Mouse (Mus musculus) midbrain, embryonic 10.5 days (tissue): ENCODE measurements around the gene Clip4. TPM values are rescaled to one million over a fixed set of nuclear protein-coding genes. Genes with fewer than 3 reads are reported as not detected.

Experiments used
- DNase-seq: peaks from one replicate; pipeline ENCODE4 v3.0.0-alpha.2; 2017; ENCODE audit warnings: low spot score
- H3K27ac ChIP-seq: fragments of 300-500 bp; sonication (generic); replicated peaks from 2 replicates; pipeline ENCODE4 v1.5.1; 2016; ENCODE audit warnings: mild to moderate bottlenecking
- H3K27me3 ChIP-seq: fragments of 300-500 bp; sonication (generic); 2 replicates; pipeline ENCODE4 v1.6.1; 2016; ENCODE audit warnings: low read depth, mild to moderate bottlenecking; ENCODE audit not compliant: poor library complexity, severe bottlenecking
- H3K36me3 ChIP-seq: fragments of 300-500 bp; sonication (generic); 2 replicates; pipeline ENCODE4 v1.6.1; 2016; ENCODE audit warnings: mild to moderate bottlenecking, moderate library complexity
- H3K4me1 ChIP-seq: fragments of 300-500 bp; sonication (generic); 2 replicates; pipeline ENCODE4 v1.6.1; 2016
- H3K4me3 ChIP-seq: fragments of 300-500 bp; sonication (generic); 2 replicates; pipeline ENCODE4 v1.5.1; 2016; ENCODE audit warnings: mild to moderate bottlenecking, moderate library complexity
- H3K9me3 ChIP-seq: fragments of 300-500 bp; sonication (generic); replicated peaks from 2 replicates; pipeline ENCODE4 v1.6.1; 2016; ENCODE audit warnings: mild to moderate bottlenecking
- WGBS: fragments of 180-500 bp; shearing (Covaris S2); methylation state at CpG from one replicate; pipeline ENCODE4 v1.1.7; 2016; 5-methylcytosine and 5-hydroxymethylcytosine counted together
- polyA plus RNA-seq: library from polyadenylated mRNA; unstranded; fragments of >200 nt; fragmentation: Nextera tagmentation; extraction: Ambion mirVana; gene quantifications from 2 replicates; pipeline ENCODE4 v1.2.1, GENCODE M21; 2016

Clip4 gene
- polyA plus RNA-seq, 1 experiment from 2014 or later, result 4.4 TPM

DNA sequence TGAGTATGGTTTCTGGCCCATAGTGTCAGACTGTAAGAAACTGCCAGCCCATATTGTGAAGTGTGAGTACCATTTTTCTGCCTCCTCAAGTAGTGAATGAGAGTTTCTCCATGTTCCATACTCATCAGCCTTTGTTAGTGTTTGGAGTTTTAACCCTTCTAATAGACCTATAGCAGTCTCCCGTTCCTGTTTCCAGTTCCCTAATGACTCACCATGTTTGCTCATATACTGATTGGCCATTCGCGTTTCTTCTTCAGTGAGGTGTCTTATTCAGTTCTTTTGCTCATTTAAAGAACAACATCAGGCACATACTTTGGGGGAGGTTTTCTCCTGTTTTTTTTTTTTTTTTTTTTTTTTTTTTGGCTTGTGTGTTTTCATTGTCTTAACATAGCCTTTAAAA, 2.4 kb downstream of the Clip4 start:
- no peak overlapping the region for H3K4me3 ChIP-seq
- H3K27me3 ChIP-seq, result no peaks in the 10 kb centered on the region
- 92% methylated on average over 3 of the region's 3 CpGs for WGBS
- H3K36me3 ChIP-seq, result no peaks in the 10 kb centered on the region
- H3K9me3 ChIP-seq, result no peaks in the 10 kb centered on the region
- peaks cover 19% of the 10 kb centered on the region for H3K4me1 ChIP-seq
- H3K27ac ChIP-seq, result no peak overlapping the region
- no peak for DNase-seq

DNA sequence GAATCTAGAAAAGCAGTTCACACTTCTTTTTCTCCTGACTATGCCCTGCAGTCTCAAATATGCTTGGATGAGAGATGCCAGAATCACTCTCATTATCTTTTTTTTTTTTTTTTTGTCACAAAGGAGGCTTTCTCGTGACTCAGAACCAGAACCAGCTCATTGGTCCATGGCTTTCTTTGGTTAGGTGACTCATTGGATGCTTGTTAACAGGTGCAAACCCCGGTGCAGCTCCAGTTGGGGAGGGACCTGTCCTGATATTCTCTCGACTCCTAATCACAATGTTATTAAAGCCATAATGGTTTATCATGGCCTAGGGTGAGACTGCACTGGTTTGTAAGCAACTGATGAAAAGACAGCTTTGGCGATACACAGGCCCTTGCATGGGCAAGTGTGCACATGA, 5.9 kb downstream of the Clip4 start:
- Histone ChIP-seq H3K4me1 (peaks cover 15% of the 10 kb centered on the region), H3K9me3 (peaks cover 10% of the 10 kb centered on the region; the same call in 1 of the 2 replicates), H3K27me3 (no peaks in the 10 kb centered on the region), H3K4me3 (no peak overlapping the region), H3K27ac (no peak overlapping the region), H3K36me3 (no peaks in the 10 kb centered on the region)
- no peak for DNase-seq
- 86% methylated on average over 4 of the region's 4 CpGs for WGBS

DNA sequence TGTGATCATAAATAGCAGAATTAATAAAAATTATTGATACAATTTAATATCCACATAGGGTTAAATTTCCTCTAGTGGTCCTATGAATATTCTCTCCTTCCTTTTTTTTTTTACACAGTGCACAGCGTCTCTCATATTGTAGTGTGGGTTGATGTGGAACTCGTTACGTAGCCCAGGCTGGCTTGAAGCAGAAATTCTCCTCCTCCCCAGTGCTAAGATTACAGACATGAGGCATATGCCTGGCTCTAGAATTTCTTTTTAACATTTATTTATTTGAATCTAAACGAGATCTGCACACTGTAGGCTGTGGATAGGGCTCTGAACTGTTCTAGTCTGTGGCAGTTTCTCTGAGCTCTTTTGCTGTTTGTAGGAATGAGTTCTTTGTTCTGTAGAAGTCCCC, 7.0 kb downstream of the Clip4 start:
- H3K27me3 ChIP-seq, result no peaks in the 10 kb centered on the region
- no peaks in the 10 kb centered on the region for H3K36me3 ChIP-seq
- no peak overlapping the region for H3K4me3 ChIP-seq
- DNase-seq, result no peak
- peaks cover 3% of the 10 kb centered on the region for H3K4me1 ChIP-seq
- peaks cover 10% of the 10 kb centered on the region; the same call in 1 of the 2 replicates for H3K9me3 ChIP-seq
- no peak overlapping the region for H3K27ac ChIP-seq
- WGBS, result 87% methylated on average over 4 of the region's 4 CpGs

GRCm38 (mm10) chr17:71778696-71779095, 10.4 kb downstream of the Clip4 start:
- H3K27ac ChIP-seq, result no peak overlapping the region
- H3K9me3 ChIP-seq, result peaks cover 10% of the 10 kb centered on the region; the same call in 1 of the 2 replicates
- 68% methylated on average over 3 of the region's 3 CpGs for WGBS
- DNase-seq, result no peak
- no peak overlapping the region for H3K4me3 ChIP-seq
- peaks cover 16% of the 10 kb centered on the region for H3K4me1 ChIP-seq
- peaks cover 16% of the 10 kb centered on the region for H3K27me3 ChIP-seq
- H3K36me3 ChIP-seq, result no peaks in the 10 kb centered on the region

DNA sequence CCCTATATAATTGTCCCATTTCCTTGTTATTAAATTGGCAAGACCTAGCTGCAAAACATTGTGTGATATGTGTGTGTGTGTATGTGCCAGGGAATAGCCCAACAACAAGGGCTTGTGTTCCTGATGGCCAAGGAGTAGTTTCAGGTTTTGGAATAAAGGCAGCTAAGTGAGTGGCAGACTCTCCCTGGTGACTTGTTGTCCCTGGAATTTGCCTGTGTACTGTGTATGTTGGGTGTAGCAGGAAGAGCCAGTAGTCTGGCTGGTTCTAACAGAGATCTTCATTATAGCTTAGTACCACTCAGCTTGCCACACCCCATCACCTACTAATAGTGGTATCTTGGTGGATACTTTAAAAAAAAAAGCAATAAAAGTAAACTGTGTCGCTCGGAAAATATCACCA, 12.2 kb downstream of the Clip4 start:
- 95% methylated on average over 2 of the region's 2 CpGs for WGBS
- Histone ChIP-seq H3K27me3 (peaks cover 16% of the 10 kb centered on the region), H3K27ac (no peak overlapping the region), H3K9me3 (peaks cover 10% of the 10 kb centered on the region; the same call in 1 of the 2 replicates), H3K36me3 (no peaks in the 10 kb centered on the region), H3K4me3 (no peak overlapping the region), H3K4me1 (peaks cover 21% of the 10 kb centered on the region)
- DNase-seq, result no peak

DNA sequence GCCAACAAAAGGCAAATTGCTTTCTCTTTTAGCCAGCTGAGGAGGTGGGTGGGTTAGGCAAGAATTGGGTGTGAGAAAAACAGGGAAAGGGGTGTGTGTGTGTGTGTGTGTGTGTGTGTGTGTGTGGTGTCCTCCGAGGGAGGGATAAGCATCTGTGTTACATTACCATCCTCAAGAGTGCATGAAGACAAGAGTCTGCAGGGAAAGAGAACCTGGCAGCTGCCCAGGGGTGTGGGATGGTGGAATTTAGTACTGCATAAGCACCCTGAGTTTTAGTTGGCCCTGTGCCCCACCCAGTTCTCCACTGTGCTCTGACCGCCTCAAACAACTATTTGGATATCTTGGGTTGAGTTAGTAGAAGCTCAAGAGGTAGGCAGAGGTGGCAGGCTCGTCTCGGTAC, 12.7 kb downstream of the Clip4 start:
- Histone ChIP-seq H3K9me3 (peaks cover 10% of the 10 kb centered on the region; the same call in 1 of the 2 replicates), H3K36me3 (no peaks in the 10 kb centered on the region), H3K4me1 (peaks cover 21% of the 10 kb centered on the region), H3K4me3 (no peak overlapping the region), H3K27me3 (peaks cover 16% of the 10 kb centered on the region), H3K27ac (no peak overlapping the region)
- 86% methylated on average over 4 of the region's 4 CpGs for WGBS
- DNase-seq, result no peak

DNA sequence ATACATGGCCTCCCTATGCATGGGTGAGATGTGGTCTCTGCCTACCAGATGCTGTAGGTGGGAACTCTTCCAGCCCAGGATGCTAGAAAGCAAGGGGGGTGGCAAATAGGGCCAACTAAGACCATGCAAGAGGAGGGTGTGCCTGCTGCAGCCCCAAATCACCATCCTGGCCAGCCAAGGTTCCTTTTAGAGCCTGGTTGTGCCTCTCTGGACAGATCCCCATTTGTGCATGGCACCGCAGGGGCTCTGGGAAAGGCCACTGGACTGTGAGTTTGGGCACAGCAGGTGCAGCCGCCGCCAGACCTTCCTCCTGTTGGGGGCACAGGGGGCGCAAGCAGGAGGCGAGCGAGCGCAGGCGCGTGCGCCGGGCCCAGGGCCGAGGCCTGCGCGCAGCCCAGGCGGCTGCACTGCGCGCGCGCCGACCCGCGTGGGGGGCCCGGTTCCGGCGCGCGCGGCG, 14.0 kb downstream of the Clip4 start:
- peaks cover 10% of the 10 kb centered on the region; the same call in 1 of the 2 replicates for H3K9me3 ChIP-seq
- H3K27me3 ChIP-seq, result peaks cover 16% of the 10 kb centered on the region
- H3K27ac ChIP-seq, result peak overlapping the region; percentile 94
- peak overlapping the region; percentile 90 for H3K4me3 ChIP-seq
- WGBS, result under 1% methylated on average over 29 of the region's 29 CpGs
- no peak for DNase-seq
- H3K4me1 ChIP-seq, result peaks cover 21% of the 10 kb centered on the region
- H3K36me3 ChIP-seq, result no peaks in the 10 kb centered on the region

DNA sequence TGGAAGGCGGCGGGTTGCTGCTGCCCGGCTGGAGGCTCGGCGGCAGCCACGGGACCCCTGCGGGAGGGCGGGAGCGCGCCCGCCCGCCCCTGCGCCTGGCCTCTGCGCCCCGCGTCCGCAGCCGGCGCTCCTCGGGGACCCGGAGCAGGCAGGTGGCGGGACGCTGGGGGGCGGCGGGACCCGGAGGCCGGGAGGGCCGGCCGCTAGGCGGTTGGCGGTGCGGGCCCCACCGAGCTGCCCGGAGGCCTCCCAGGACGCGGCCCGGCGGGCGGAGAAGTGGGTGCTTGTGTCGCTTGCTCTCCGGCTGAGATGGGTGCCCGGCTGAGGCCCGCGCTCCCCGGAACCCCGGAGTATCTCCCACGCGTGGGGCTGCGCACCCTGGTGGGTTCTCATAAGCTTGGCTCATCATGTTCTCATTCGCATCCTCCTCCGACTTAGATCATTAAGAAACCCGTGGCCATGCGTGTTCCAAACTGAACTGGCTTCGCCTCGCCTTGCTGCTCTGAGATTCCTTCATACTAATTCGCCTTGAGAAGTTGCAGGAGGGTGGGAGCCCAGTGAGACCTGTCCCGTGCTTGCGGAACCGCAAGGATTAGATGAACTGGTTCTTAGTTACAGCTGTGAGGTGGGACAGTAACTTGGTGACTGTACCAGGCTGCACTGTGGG, 14.6 kb downstream of the Clip4 start:
- H3K27me3 ChIP-seq, result peaks cover 16% of the 10 kb centered on the region
- 1% methylated on average over 56 of the region's 59 CpGs for WGBS
- peaks cover 21% of the 10 kb centered on the region for H3K4me1 ChIP-seq
- DNase-seq, result peak; percentile 67
- peak overlapping the region; percentile 94 for H3K27ac ChIP-seq
- H3K36me3 ChIP-seq, result no peaks in the 10 kb centered on the region
- peaks cover 10% of the 10 kb centered on the region; the same call in 1 of the 2 replicates for H3K9me3 ChIP-seq
- H3K4me3 ChIP-seq, result peak overlapping the region; percentile 90

GRCm38 (mm10) chr17:71783366-71783735, 15.1 kb downstream of the Clip4 start:
- H3K27me3 ChIP-seq, result peaks cover 16% of the 10 kb centered on the region
- H3K27ac ChIP-seq, result peak overlapping the region; percentile 94
- peaks cover 21% of the 10 kb centered on the region for H3K4me1 ChIP-seq
- DNase-seq, result no peak
- peak overlapping the region; percentile 90 for H3K4me3 ChIP-seq
- H3K9me3 ChIP-seq, result peaks cover 8% of the 10 kb centered on the region; the same call in 1 of the 2 replicates
- 12% methylated on average over 10 of the region's 10 CpGs for WGBS
- no peaks in the 10 kb centered on the region for H3K36me3 ChIP-seq

GRCm38 (mm10) chr17:71786456-71786855, 18.2 kb downstream of the Clip4 start:
- peaks cover 19% of the 10 kb centered on the region for H3K36me3 ChIP-seq
- no peak overlapping the region for H3K4me3 ChIP-seq
- no peaks in the 10 kb centered on the region for H3K9me3 ChIP-seq
- peaks cover 9% of the 10 kb centered on the region for H3K27me3 ChIP-seq
- no peak for DNase-seq
- peaks cover 21% of the 10 kb centered on the region for H3K4me1 ChIP-seq
- H3K27ac ChIP-seq, result no peak overlapping the region

DNA sequence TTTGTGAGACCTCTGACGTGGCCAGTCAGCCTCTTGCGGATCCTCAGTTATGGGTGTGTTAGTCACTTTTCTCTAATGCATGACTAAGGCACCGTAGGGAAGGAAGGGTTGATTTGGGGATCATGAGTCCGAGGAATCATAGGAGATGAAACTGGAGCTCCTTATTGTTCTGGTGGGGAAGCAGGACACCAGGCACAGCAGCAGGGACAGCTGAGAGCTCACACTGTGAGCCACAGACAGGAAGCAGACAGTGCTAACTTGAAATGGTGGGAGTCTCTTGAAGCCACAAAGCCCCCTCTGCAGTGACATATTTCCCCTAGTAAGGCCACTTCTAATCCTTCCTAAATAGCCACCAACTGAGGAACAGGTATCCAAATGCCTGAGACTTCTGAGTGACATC, 22.8 kb downstream of the Clip4 start:
- DNase-seq, result no peak
- Histone ChIP-seq H3K27ac (no peak overlapping the region), H3K4me3 (no peak overlapping the region), H3K36me3 (peaks cover 65% of the 10 kb centered on the region), H3K9me3 (no peaks in the 10 kb centered on the region), H3K27me3 (no peaks in the 10 kb centered on the region), H3K4me1 (no peaks in the 10 kb centered on the region)
- 89% methylated on average over 4 of the region's 4 CpGs for WGBS

GRCm38 (mm10) chr17:71791622-71792021, 23.3 kb downstream of the Clip4 start:
- Histone ChIP-seq H3K27ac (no peak overlapping the region), H3K4me3 (no peak overlapping the region), H3K9me3 (no peaks in the 10 kb centered on the region), H3K36me3 (peaks cover 70% of the 10 kb centered on the region), H3K4me1 (no peaks in the 10 kb centered on the region), H3K27me3 (no peaks in the 10 kb centered on the region)
- no peak for DNase-seq
- 90% methylated on average over 4 of the region's 4 CpGs for WGBS

- no peak overlapping the region for H3K4me3 ChIP-seq
- DNase-seq, result no peak
- no peaks in the 10 kb centered on the region for H3K9me3 ChIP-seq
- H3K27ac ChIP-seq, result no peak overlapping the region
- H3K36me3 ChIP-seq, result peaks cover 77% of the 10 kb centered on the region
- WGBS, result 83% methylated on average over 15 of the region's 15 CpGs
- H3K4me1 ChIP-seq, result no peaks in the 10 kb centered on the region
- H3K27me3 ChIP-seq, result no peaks in the 10 kb centered on the region
These were observed 27.4 kb downstream of the Clip4 start for GRCm38 (mm10) chr17:71795521-71796205.
